Mouse (Mus musculus): ENCODE results near the gene Syt6. TPM values are rescaled to one million over a fixed set of nuclear protein-coding genes. Genes with fewer than 3 reads are reported as not detected.

Gene Syt6
- not detected for total RNA-seq (2021)
- long read RNA-seq, experiment 1: 0 reads
- long read RNA-seq, experiment 2: 0 reads

DNA sequence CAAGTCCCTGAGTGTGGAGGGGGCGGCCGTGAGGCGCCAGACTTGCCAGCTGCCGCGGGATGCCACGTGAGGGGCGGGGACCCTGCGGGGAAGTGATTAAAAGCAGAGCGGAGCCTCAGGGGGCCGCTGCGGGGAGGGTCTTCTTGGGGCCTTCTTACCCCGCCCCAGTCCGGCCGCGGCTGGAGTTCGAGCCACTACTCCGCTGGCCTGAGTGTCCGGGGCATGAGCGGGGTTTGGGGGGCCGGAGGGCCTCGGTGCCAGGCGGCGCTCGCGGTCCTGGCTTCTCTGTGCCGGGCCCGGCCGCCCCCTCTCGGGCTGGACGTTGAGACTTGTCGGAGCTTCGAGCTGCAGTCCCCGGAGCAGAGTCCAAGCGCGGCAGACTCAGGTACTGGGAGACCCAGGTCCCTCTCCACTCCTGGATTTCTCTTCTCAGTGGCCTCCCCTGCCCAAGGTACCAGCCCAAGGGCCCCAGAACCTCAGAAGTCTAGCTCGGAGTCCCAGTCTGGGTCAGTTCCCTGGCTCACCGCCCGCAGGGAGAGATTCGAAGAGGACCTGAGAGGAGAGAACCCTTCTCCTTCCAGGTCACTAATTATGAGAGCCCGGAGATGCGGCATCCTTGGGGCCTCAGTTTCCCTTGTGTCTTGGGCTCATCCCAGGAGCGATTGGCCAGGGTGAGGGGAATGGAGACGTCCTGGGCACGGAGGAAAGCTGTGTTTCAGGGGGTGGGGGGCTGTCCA lies at the start of gene Syt6:
Syt6 (plus strand) TSS at position 76 of the 737 bp plus-strand sequence.
- DNase-seq: no peak
- intact Hi-C loops (cut with DNase I): no loop called here

DNA sequence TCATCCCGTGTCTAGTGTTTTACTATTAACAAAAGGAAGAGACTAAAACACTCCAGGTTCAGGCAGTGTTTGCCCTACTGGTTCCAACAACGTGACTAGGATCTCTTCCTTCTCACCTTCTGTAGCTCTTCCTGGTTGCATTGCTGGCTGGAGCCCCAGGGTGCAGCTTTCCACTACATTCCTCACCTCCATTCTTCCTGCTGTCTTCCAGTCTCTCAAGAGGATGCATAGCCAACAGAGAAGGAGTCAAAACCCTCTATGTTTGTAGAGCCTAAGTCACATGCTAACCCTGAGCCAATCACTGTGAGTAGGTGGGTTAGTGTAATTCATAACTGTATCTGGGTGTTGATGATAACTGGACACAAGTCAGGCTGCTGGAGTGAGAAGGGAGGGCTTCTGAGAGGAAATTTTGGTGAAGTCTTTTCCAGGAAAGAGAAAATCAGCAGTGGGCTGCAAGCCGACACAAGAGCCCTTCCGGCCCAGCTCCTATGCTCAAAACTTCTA lies 48.8 kb upstream of the Syt6 start:
- intact Hi-C loops (cut with DNase I): no loop called here
- DNase-seq: no peak

DNA sequence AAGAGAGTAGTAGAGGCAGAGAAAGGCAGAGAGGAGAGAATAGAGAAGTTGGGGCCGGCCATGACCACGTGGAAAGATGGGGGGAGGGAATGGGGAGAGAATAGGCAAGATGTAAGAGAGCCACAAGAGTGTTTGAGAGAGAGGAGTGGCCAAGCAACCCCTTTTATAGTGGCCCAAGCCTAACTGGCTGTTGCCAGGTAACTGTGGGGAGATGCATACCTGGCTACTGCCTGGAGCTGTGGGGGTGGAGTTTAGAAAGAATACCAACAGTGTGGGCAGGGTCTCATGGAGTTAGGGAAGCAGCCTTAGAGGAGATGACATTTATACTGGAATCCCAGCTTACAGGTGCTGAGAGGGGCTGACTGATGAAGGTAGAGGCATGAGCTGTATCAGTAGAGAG lies 48.2 kb upstream of the Syt6 start:
- DNase-seq: no peak
- intact Hi-C loops (cut with DNase I): no loop called here

DNA sequence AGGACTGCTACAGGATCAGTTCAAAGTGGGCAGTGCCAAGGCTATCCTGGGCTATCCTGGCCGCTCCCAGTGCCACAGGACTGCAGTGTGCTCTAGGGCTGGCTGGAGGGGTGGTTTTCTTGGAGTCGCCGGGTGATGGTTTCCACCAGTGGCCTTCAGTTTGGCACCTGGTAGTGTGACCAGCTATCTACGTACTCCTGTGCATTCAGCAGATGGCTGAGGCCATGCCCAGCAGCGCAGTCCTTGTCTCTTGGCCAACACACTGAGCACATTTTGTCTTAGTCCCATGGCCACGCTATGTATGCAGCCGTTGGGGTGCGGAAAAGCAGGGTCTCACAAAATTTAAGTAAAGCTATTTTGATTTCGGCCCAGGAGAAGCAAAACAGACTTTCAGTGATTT lies 41.0 kb upstream of the Syt6 start:
- intact Hi-C loops (cut with DNase I): no loop called here
- DNase-seq: no peak

DNA sequence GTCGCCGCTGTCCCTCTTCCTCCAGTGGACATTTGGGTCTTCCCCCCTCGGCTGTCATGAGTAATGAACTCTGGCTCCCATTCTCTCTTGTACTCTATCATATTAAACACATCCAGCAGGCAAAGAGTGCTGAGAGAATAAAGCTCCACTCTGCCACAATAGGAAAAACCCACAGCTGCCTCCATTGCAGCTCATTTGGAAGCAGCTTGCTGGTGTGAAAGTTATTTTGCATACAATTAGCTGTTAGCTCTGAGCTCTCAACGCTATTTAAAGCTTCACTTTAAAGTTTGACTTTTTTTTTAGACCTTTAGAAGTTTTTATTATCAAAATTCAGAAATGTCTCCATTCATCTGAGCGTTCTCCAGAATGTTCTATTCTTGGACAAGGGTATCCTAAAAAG lies 39.8 kb upstream of the Syt6 start:
- DNase-seq: no peak
- intact Hi-C loops (cut with DNase I): no loop called here

DNA sequence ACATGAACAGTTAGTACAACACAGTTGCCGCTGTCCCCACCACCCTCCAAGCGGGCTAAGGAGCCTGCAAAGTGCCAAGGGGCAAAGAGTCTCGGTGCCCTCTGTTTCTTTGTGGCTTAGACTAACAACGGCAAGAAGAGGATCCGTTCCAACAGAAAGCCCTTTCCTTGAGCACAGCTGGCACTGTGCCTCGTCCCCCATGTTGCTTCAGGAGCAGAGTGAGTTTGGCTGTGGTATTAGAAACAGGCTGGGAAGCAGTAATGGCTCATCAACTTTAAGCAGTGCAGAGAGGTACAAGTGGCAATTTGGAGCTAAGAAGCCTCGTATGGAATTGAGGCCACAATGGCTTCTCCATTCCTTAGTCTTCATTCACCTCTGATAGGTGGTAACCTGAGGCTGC lies 35.9 kb upstream of the Syt6 start:
- DNase-seq: no peak
- intact Hi-C loops (cut with DNase I): no loop called here

DNA sequence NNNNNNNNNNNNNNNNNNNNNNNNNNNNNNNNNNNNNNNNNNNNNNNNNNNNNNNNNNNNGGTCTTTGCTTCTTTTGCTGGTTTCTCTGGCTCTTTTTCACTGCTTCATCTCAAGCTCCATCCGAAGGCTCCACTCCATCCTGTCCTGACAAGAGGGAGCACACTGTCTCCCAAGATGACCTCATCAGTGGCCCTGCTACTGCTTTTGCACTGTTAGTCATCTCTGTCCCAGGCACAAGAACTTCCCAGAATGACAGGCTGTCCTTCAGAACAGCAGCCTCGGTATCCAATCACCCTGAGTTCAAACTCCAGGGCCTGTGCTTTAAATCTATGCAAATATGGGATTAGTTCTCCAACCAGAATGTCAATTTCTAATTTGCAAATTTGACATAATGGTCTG lies 28.9 kb upstream of the Syt6 start:
- DNase-seq: no peak
- intact Hi-C loops (cut with DNase I): no loop called here

DNA sequence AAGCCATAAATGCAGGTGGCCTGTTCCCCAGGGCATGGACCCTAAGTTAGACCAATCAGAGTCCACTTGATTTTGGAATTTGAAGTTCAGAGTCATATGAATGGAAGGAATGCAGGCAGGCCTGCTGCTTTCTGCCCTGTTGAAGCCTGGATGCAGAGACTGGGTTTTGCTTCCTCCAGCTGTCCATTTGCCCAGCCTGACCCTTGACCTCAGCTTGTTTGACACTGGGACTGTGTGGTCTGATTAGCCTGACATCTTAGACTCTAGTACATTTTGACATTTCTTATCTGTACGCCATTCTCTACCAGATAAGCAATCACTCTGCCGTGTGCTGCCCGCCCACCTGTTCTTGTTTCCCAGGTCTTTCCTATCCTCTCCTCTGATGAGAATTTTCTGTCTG lies 28.4 kb upstream of the Syt6 start:
- intact Hi-C loops (cut with DNase I): no loop called here
- DNase-seq: no peak

DNA sequence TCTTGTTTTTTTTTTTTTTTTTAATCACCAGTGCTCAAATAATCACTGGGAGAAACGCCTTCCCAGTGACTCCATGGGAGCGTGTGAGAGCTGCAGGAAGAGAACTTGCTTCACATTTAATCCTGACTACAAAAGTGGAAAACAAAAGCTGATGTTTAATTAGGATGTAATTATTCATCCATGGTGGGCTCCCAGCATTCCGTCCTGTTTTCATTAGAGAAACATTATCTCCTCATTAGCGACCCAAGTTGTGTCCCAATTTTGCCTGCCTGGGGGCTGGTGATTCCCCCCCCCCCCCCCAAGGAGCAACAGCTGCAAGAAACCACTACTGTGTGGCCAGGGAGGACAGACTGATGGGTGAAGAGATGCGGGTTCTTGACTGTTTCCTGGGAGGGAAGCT lies 24.8 kb upstream of the Syt6 start:
- no peak for DNase-seq
- intact Hi-C loops (cut with DNase I): no loop called here

DNA sequence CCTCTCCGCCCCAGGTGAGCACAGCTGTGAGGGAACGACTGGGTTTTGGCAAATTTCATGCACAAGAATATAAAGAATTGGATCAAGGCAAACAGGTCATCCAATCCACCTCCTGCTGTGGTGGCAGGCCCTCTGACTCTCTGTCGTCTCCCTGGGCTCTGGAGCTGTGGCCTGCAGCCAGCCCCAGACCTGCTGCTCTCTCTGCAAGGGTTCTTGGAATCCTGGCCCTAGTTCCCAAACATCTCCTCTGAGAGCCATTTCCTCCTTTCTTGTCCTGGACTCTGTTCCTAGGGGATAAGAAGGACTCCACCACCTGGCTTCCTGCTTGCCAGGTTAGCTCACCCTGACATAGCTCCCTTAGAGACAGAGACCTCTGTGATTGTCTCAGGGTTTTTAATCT lies 7.8 kb upstream of the Syt6 start:
- intact Hi-C loops (cut with DNase I): no loop called here

DNA sequence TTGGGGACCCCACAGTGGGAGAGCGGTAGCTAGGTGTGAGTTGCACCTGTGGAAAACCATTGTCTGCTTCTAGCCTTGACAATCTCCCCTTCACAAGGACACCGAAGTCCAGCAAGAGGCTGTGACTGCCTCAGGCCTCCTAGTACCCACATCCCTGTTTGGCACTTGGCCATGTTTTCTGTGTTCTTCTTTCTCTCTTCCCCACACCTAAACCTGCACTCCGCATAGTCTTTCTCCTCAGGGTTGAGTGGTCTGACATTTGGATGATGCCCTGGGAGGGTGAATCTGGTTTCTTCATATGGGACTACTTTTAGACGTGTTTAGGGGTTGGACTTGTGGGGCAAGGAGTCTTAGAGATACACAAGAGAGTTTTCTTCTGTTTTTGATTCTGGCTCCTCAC lies 2.5 kb upstream of the Syt6 start:
- intact Hi-C loops (cut with DNase I): no loop called here
- DNase-seq: no peak

More for the DNA sequence above, 7.8 kb upstream of the Syt6 start:
- no peak for DNase-seq

DNA sequence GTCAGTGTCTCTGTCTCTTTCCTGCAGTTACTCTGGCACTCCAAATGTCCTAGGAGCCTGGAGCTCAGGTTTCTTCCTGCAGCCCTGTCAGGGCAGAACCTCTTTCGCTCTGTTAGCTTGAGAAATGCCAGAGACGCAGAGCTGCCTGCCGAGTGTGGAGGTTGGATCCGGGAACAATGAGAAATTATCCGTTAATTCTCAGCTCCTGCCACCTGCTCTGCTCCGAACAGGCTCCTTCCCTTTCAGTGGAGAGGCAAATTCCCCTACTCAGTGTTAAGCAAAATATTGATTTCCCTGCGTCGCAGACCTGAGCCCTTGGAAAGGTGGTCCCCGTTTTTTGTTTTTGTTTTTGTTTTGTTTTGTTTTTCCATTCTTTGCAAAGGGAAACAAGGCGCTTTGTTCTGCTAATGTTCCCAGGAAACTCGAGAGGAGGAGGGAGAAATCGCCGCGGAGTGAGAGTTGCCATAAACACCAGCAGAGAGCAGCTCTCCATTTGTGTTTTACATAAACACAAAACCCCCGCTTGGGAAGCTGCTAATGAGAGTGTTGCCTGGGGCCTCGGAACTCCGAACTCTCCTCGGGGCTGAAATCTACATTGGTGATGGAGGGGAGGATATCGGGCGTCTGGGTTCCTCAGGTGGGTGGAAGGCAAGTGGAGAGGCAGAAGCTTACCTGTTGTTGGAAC lies 1.8 kb upstream of the Syt6 start:
- DNase-seq: no peak
- intact Hi-C loops (cut with DNase I): no loop called here

DNA sequence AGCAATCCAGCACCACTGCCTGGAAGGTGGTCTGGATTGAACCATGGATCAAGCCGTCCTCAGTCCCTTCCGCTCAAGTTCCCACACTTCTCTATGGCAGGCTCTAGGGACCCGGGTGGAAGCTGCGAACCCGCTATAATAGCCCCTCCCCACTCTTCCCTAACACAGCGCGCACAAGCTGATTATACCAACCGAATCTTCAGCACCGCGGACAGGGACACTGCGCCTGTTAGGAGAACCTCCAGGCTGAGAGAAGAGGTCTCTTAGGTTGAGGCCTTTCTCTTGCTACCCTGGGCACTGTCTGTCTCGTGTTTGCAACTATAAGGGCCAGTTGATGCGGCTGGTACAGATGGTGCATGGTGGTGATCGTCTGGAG lies 1.3 kb upstream of the Syt6 start:
- peak in 1 of 2 experiments; percentile 41 for DNase-seq
- intact Hi-C loops (cut with DNase I): no loop called here

DNA sequence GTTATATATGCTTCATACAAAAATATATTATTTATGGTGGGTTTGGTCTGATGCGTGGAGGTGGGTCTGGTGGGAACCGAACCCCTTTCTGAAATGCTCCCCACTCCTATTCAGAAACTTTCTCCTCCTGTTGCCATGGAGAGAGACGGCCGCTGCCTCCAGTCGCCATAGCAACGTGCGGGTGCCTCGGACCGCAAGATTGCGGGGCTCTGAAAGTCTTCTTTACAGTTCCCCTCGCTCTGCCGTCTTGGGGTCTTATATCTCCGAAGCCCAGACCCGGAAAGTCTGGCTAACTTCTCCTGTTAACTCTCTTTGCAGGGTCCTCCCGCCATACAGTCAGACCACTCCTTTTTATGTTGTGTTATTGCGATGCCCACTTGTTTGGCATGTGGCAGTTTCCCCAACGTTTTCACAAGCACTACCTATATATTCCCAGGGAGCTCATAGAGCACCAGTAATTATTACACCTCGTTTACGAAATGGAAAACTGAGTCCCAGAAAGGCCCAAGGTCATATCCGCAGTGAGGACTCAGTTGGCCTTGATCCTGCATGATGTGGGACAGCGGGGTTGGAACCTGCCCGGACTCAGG lies 370 bp upstream of the Syt6 start:
- DNase-seq: no peak
- intact Hi-C loops (cut with DNase I): no loop called here

DNA sequence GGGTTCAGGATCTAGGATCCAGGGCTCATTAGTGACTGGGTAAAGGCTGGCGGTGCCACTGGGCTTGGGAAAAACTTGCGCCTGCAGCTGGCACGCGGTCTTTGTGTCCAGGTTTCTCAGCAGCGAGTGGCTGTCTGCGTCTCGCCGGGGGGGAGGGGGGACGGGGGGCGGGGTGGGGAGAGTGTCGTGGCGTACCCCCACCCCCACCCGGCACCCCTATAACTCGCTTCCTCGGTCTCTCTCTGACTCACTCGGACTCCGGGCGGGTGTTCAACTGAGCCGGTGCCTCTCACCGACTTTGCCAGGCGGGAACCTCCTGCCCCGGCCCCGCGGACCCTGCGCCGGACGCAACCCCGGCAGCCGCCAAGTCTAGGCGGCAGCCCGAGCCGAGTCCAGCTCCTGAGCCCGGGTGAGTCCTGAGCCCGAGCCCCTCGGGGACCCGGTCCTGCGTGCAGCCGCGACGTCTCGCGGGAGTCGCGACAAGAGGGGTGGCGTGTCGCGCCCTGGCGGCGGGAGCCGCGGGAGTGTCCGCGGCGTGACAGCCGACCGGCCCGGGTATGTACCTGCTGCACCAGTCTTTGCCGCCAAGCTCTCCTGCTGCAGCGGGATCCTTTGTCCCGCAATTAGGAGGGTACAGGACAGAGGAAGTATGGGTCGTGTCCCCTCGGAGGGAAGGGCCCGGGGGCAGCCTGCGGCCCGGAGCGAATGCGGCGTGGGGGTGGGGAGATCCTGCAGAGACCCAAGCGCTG lies 1.0 kb downstream of the Syt6 start:
- intact Hi-C loops (cut with DNase I): no loop called here
- no peak for DNase-seq

DNA sequence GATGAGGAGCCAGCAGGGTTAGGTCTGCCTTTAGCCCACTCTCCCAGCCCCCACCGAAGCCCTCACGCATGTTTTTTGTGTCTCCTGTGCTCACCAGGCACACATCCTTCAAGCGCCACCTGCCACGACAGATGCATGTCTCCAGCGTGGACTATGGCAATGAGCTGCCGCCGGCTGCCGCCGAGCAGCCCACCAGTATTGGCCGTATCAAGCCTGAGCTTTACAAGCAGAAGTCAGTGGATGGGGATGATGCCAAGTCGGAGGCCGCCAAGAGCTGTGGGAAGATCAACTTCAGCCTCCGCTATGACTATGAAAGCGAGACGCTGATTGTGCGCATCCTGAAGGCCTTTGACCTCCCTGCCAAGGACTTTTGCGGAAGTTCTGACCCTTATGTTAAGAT lies 12.1 kb downstream of the Syt6 start:
- intact Hi-C loops (cut with DNase I): no loop called here
- no peak for DNase-seq

DNA sequence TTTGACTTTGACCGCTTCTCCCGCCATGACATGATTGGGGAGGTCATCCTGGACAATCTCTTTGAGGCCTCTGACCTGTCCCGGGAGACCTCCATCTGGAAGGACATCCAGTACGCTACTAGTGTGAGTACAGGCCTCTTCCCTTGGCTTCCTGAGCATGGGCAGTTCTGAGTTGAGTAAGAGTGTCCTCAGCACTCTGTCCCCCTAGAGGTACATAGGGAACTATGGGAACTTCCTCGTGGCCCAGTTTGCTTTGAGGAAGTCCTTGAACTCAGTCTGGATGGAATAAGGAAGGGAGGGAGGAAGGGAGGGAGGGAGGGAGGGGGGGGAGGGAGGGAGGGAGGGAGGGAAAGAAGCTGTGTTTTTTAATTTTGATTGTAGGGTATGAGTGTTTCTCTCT lies 12.6 kb downstream of the Syt6 start:
- intact Hi-C loops (cut with DNase I): no loop called here

DNA sequence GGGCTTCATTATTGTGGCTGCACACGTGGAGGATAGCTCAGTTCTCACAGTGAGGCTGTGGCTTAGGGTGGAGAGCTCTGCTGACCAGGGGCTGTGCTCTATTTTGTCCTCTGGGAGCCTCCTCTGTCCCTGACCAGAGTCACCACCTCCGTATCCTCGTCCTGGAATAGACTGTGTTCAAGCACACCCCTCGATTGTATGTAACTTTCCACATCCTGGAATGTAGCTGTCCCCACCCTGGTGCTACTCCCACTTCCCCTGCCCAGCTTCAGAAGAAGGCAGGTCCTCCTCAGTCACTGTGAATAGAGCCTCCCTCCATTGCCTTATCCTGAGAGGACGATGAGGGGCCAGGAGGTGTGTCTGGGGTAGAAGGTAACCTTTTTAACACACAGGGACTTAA lies 14.6 kb downstream of the Syt6 start:
- DNase-seq: no peak
- intact Hi-C loops (cut with DNase I): no loop called here

More for the DNA sequence above, 12.6 kb downstream of the Syt6 start:
- no peak for DNase-seq

DNA sequence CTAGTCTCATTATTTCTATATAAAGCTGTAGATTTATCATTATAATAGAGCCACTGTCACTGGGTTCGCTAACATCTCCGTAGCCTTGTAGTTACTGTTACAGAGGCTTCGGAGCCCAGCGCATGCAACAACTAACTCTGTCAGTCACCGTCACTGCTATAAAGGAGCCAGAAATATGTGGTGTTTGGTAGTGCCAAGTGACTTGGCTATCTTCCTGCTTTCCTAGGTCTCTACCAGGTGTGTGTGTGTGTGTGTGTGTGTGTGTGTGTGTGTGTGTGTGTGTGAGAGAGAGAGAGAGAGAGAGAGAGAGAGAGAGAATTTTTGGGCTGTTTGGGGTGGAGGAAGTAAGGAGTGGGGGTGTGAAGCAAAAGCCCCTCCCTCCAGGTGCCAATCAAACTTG lies 17.6 kb downstream of the Syt6 start:
- intact Hi-C loops (cut with DNase I): no loop called here
- DNase-seq: no peak

DNA sequence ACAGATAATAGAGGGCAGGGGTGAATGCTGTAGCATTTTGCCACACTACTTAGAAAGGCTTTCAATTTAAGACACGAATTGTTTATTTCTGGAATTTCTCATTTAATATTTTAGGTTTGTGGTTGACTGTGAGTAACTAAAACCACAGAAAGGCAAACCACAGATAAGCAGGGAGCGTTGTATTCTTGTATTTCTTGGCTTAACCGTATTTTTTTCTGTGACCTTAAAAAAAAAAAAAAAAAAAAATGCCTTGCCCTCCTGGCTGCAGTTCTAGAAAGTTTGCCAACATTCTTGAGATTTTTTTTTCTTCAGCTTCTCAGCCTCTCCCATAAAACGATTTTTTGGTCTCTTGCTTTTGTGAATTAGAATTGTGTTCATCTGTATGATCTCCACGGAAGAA lies 18.6 kb downstream of the Syt6 start:
- intact Hi-C loops (cut with DNase I): no loop called here
- DNase-seq: no peak

DNA sequence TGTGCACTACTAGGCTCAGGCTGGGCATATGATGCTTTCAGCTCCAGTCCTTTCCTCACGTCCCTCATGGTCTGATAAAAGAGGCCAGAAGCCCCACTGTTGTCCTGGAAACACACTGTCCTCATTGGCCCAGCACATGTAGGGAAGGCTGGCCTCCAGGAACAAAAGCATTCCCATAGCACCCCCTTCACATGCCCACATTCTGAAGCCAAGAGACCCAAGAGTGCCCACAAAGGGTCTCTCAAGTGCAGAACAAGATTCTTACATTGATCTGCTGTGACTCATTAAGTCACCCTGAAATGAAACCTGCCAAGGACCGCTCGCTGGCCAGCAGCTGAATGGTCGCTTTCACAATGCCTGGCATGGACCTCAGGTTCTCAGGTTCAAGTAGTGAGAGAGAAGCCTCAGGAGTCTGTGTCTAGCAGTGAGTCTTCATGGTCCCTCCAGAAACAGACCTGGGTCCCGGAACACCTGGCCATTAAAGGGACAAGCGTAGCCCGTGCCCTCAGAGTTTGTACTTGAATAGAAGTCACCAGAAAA lies 20.3 kb downstream of the Syt6 start:
- intact Hi-C loops (cut with DNase I): no loop called here
- no peak for DNase-seq

Measured in gastrocnemius, postnatal 36 days (tissue).